Mouse (Mus musculus) bone marrow, adult 2 months (tissue): ENCODE measurements around the gene Tbx5. TPM values are rescaled to one million over a fixed set of nuclear protein-coding genes. Genes with fewer than 3 reads are reported as not detected.

Experiments
- H3K27ac ChIP-seq: fragments of 200-500 bp; 2 replicates; pipeline ENCODE4 v1.5.1; 2012; ENCODE audit warnings: low read depth, mild to moderate bottlenecking, control low read depth, inconsistent platforms, low read length; ENCODE audit not compliant: control insufficient read depth, poor library complexity, insufficient read depth
- H3K4me1 ChIP-seq: fragments of 200-500 bp; 2 replicates; pipeline ENCODE4 v1.6.1; 2011; ENCODE audit warnings: low read length; ENCODE audit not compliant: control insufficient read depth, insufficient read depth
- H3K4me3 ChIP-seq: fragments of 200-500 bp; replicated peaks from 2 replicates; pipeline ENCODE3; 2011; ENCODE audit warnings: mild to moderate bottlenecking, low read depth, low read length, control low read depth; ENCODE audit not compliant: control insufficient read depth
- CTCF ChIP-seq: fragments of 200-500 bp; IDR thresholded peaks from 2 replicates; pipeline ENCODE4 v1.5.1; 2011; ENCODE audit warnings: low read length, control low read depth; ENCODE audit not compliant: control insufficient read depth, insufficient read depth
- POLR2A ChIP-seq: fragments of 200-500 bp; IDR thresholded peaks from 2 replicates; pipeline ENCODE4 v1.6.1; 2011; ENCODE audit warnings: low read depth, mild to moderate bottlenecking, control low read depth, low read length, borderline replicate concordance; ENCODE audit not compliant: control insufficient read depth
- WGBS: fragments of 180-500 bp; shearing (Covaris S2); methylation state at CpG from one replicate; pipeline ENCODE4 v1.1.7; 2018; 5-methylcytosine and 5-hydroxymethylcytosine counted together
- polyA plus RNA-seq: library from polyadenylated mRNA; stranded (reverse); fragments of >200 nt; gene quantifications from 2 replicates; pipeline ENCODE4 v1.2.4, GENCODE M21; 2011; ENCODE audit warnings: low replicate concordance; ENCODE audit not compliant: missing spikeins, insufficient read depth, insufficient read length

Tbx5 gene
- polyA plus RNA-seq, 1 experiment: not detected

DNA sequence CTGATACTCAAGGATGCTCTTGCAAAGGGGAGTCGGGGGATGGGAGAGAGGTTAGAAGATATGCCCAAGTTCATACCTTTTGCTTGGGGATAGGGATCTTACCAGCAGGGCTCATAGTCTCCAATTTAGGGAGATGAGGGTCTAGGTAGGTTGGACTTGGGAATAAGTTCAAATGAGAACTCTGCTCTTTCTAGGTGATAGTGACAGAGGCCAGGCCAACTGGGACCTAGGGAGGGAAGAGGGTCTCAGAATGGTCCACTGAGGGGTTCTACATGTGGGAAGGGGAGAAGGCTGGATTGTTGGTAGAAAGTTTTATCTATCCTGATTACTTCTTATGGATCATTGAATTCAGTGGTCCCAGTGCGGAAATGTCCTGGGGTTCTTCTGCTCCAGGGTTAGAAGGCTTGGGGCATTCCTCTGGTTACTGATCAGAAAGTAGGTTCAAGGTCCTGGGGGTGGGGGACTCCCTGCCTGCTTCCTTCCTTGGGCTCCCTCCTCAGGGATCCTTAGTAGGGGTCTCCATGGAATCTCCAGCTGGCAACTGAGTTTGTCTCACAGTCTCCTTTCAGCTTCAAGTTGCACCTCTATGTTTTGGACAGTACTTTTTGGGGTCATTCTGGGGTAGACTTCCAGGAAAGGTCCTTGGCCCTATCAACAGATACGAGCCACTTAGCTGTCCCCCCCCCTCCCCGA, 10.4 kb downstream of the Tbx5 start:
- 9% methylated on average over 4 of the region's 4 CpGs for WGBS

GRCm38 (mm10) chr5:119843394-119843777, 10.9 kb downstream of the Tbx5 start:
- Histone ChIP-seq H3K4me3 (no peak overlapping the region), H3K4me1 (no peaks in the 10 kb centered on the region), H3K27ac (no peak overlapping the region)
- WGBS: 4% methylated on average over 8 of the region's 8 CpGs
- TF ChIP-seq POLR2A: no peak

More for the DNA sequence above, 10.4 kb downstream of the Tbx5 start:
- H3K27ac ChIP-seq: no peak overlapping the region
- TF ChIP-seq POLR2A: no peak
- TF ChIP-seq CTCF: no peak
- H3K4me1 ChIP-seq: no peaks in the 10 kb centered on the region
- no peak overlapping the region for H3K4me3 ChIP-seq

GRCm38 (mm10) chr5:119844366-119844765, 11.9 kb downstream of the Tbx5 start:
- 10% methylated on average over 5 of the region's 5 CpGs for WGBS
- H3K4me1 ChIP-seq: no peaks in the 10 kb centered on the region
- TF ChIP-seq CTCF (no peak), POLR2A (no peak)

GRCm38 (mm10) chr5:119844994-119845393, 12.5 kb downstream of the Tbx5 start:
- 2% methylated on average over 21 of the region's 21 CpGs for WGBS
- Histone ChIP-seq H3K27ac (no peak overlapping the region), H3K4me1 (no peaks in the 10 kb centered on the region), H3K4me3 (no peak overlapping the region)
- no peak for TF ChIP-seq CTCF
- TF ChIP-seq POLR2A: no peak

More at GRCm38 (mm10) chr5:119844366-119844765, 11.9 kb downstream of the Tbx5 start:
- no peak overlapping the region for H3K4me3 ChIP-seq
- H3K27ac ChIP-seq: no peak overlapping the region

DNA sequence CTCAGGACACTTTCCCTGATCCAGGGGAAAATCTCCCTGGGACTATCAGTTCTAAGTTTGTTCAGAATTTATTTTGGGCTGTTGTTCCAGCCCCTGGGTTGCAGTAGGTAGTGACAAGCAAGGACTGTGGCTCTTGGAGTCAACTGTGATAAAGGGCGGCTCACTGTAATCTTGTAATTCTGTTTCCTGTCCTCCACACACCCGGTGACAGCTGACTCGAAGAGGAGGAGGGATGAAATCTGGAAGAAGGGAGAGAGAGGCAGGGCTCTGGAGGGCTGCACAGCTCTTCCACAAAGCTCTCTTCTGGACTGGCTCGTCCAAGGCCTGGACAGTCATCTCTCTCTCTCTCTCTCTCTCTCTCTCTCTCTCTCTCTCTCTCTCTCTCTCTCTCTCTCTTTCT, 24.6 kb downstream of the Tbx5 start:
- no peak overlapping the region for H3K4me3 ChIP-seq
- H3K27ac ChIP-seq: no peak overlapping the region
- no peak for TF ChIP-seq CTCF
- no peak for TF ChIP-seq POLR2A
- no peaks in the 10 kb centered on the region for H3K4me1 ChIP-seq
- WGBS: 21% methylated on average over 4 of the region's 4 CpGs

DNA sequence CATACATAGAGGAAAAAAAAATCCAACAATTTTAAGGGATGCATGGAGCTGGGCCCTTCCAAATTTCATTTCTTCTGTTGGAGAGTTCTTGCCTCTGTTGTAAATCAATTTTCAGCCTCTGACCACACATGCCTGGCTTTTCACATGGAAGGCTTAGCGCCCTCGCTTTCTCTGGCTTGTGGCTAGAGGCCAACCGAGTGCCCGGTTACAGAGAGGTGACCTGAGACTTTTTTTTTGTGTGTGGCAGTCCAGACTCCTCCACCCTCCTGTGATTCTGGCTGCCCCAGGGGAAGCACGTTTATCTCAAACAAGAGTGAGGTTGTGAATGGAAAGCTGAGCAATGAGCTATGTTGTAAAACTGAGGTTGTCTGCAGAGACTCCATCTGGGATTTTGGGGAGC, 28.8 kb downstream of the Tbx5 start:
- no peak overlapping the region for H3K27ac ChIP-seq
- no peaks in the 10 kb centered on the region for H3K4me1 ChIP-seq
- no peak overlapping the region for H3K4me3 ChIP-seq
- TF ChIP-seq CTCF (no peak), POLR2A (no peak)
- 65% methylated on average over 5 of the region's 5 CpGs for WGBS

DNA sequence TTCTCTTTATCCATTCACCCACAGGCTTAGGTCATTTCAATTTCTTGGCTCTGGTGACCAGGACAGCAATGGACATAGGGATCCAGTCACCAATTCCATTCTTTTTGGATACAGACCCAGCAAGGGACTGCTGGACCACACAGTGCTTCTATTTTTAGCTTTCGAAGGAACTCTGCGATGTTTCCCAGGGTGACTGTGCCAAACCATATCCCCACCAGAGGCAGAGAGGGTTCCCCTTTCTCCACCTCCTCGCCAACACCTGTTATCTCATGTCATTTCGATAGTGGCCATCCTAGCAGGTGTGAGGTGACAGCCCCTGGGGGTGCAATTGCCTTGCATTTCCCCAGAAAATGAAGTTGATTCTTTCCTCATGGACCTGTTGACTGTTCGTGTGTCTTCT, 30.0 kb downstream of the Tbx5 start:
- no peak overlapping the region for H3K4me3 ChIP-seq
- TF ChIP-seq POLR2A: no peak
- no peak for TF ChIP-seq CTCF
- no peaks in the 10 kb centered on the region for H3K4me1 ChIP-seq
- 59% methylated on average over 5 of the region's 5 CpGs for WGBS
- H3K27ac ChIP-seq: no peak overlapping the region

GRCm38 (mm10) chr5:119866277-119867235, 34.1 kb downstream of the Tbx5 start:
- no peak for TF ChIP-seq CTCF
- no peak for TF ChIP-seq POLR2A
- WGBS: 19% methylated on average over 31 of the region's 31 CpGs
- H3K4me1 ChIP-seq: no peaks in the 10 kb centered on the region
- no peak overlapping the region for H3K27ac ChIP-seq
- H3K4me3 ChIP-seq: no peak overlapping the region

- no peak for TF ChIP-seq POLR2A
- TF ChIP-seq CTCF: no peak
- no peaks in the 10 kb centered on the region for H3K4me1 ChIP-seq
- 86% methylated on average over 6 of the region's 6 CpGs for WGBS
- no peak overlapping the region for H3K4me3 ChIP-seq
- no peak overlapping the region for H3K27ac ChIP-seq
Observed at GRCm38 (mm10) chr5:119867986-119868385, 35.5 kb downstream of the Tbx5 start.
